Mouse (Mus musculus) limb, embryonic 12.5 days (tissue): ENCODE results near the gene Glrx. TPM values are rescaled to one million over a fixed set of nuclear protein-coding genes. Genes with fewer than 3 reads are reported as not detected.

Experiments used
- ATAC-seq: fragments of 200-750 bp; cut with Nextera tagmentation; 2 replicates; pipeline ENCODE4 v1.8.0; 2017; ENCODE audit warnings: low read depth, moderate TSS enrichment; ENCODE audit not compliant: insufficient number of reproducible peaks, insufficient read depth, low FRiP score, low TSS enrichment
- H3K27ac ChIP-seq: fragments of 300-500 bp; sonication (generic); 2 replicates; pipeline ENCODE4 v1.5.1; 2016; ENCODE audit warnings: mild to moderate bottlenecking, moderate library complexity
- H3K27me3 ChIP-seq: fragments of 300-500 bp; sonication (generic); 2 replicates; pipeline ENCODE4 v1.6.1; 2016; ENCODE audit warnings: mild to moderate bottlenecking, moderate library complexity
- H3K36me3 ChIP-seq: fragments of 300-500 bp; sonication (generic); 2 replicates; pipeline ENCODE4 v1.6.1; 2016; ENCODE audit warnings: mild to moderate bottlenecking, moderate library complexity
- H3K4me1 ChIP-seq: fragments of 300-500 bp; sonication (generic); replicated peaks from 2 replicates; pipeline ENCODE4 v1.6.1; 2016
- H3K4me2 ChIP-seq: fragments of 300-500 bp; sonication (generic); 2 replicates; pipeline ENCODE4 v1.6.1; 2016; ENCODE audit warnings: mild to moderate bottlenecking, moderate library complexity
- H3K4me3 ChIP-seq: fragments of 300-500 bp; sonication (generic); replicated peaks from 2 replicates; pipeline ENCODE4 v1.5.1; 2016; ENCODE audit warnings: mild to moderate bottlenecking
- H3K9ac ChIP-seq: fragments of 300-500 bp; sonication (generic); replicated peaks from 2 replicates; pipeline ENCODE4 v1.6.1; 2016; ENCODE audit warnings: mild to moderate bottlenecking, moderate library complexity
- H3K9me3 ChIP-seq: fragments of 300-500 bp; sonication (generic); 2 replicates; pipeline ENCODE4 v1.6.1; 2016; ENCODE audit warnings: mild to moderate bottlenecking, moderate library complexity
- WGBS: fragments of 180-500 bp; shearing (Covaris S2); methylation state at CpG from one replicate; pipeline ENCODE4 v1.1.7; 2016; 5-methylcytosine and 5-hydroxymethylcytosine counted together
- polyA plus RNA-seq: library from polyadenylated mRNA; unstranded; fragments of >200 nt; fragmentation: Nextera tagmentation; extraction: Ambion mirVana; gene quantifications from 2 replicates; pipeline ENCODE4 v1.2.1, GENCODE M21; 2016

The Glrx gene
- polyA plus RNA-seq, 1 experiment from 2014 or later, result 31.2 TPM

DNA sequence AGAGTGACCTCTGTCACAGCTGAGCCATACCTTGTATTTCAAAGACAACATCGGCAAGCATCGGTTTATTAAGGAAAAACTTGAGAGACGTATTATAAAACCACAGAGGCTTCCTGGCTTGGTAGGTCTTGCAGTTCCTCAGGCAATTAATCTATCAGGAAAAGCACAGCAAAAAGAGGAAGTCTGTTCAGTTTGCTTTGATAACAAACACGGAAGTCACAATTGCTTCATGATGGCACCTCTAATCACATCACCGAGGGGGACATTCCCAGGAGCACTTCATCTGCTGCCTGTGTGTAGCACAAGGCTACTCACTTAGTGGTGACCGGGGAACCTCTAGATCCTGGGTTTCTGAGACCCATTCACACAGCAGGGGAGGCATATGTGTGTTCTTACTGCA lies 53.2 kb downstream of the Glrx start:
- H3K9ac ChIP-seq, result no peak overlapping the region
- H3K27me3 ChIP-seq, result no peaks in the 10 kb centered on the region
- no peak overlapping the region for H3K4me3 ChIP-seq
- ATAC-seq, result no peak
- WGBS, result 87% methylated on average over 6 of the region's 6 CpGs
- H3K4me2 ChIP-seq, result no peak overlapping the region
- no peaks in the 10 kb centered on the region for H3K4me1 ChIP-seq
- no peaks in the 10 kb centered on the region for H3K9me3 ChIP-seq
- H3K27ac ChIP-seq, result no peak overlapping the region
- peaks cover 77% of the 10 kb centered on the region for H3K36me3 ChIP-seq

Other genes starting within 250 kb of the Glrx start
- gene Ell2, start 133.1 kb upstream of the Glrx start, polyA plus RNA-seq, result 7.4 and 9.6 TPM in 2 replicates
- 80.1 and 80.9 TPM in 2 replicates for gene Rhobtb3, start 104.1 kb downstream of the Glrx start, polyA plus RNA-seq
- gene Spata9, start 127.3 kb downstream of the Glrx start, polyA plus RNA-seq, result 0.47 and 0.85 TPM in 2 replicates
- 21.5 and 22.4 TPM in 2 replicates for gene Rfesd, start 178.9 kb downstream of the Glrx start, polyA plus RNA-seq
- 0.21 TPM in 1 of 2 replicates, not detected in the other for gene Gpr150, start 217.1 kb downstream of the Glrx start, polyA plus RNA-seq